Mouse (Mus musculus): ENCODE results near the gene Fxyd4. TPM values are rescaled to one million over a fixed set of nuclear protein-coding genes. Genes with fewer than 3 reads are reported as not detected.
A peak's percentile ranks its signal among the peaks of the same experiment; 100 is the strongest.

The Fxyd4 gene
- total and polyA plus RNA-seq, 3 experiments, result not detected

DNA sequence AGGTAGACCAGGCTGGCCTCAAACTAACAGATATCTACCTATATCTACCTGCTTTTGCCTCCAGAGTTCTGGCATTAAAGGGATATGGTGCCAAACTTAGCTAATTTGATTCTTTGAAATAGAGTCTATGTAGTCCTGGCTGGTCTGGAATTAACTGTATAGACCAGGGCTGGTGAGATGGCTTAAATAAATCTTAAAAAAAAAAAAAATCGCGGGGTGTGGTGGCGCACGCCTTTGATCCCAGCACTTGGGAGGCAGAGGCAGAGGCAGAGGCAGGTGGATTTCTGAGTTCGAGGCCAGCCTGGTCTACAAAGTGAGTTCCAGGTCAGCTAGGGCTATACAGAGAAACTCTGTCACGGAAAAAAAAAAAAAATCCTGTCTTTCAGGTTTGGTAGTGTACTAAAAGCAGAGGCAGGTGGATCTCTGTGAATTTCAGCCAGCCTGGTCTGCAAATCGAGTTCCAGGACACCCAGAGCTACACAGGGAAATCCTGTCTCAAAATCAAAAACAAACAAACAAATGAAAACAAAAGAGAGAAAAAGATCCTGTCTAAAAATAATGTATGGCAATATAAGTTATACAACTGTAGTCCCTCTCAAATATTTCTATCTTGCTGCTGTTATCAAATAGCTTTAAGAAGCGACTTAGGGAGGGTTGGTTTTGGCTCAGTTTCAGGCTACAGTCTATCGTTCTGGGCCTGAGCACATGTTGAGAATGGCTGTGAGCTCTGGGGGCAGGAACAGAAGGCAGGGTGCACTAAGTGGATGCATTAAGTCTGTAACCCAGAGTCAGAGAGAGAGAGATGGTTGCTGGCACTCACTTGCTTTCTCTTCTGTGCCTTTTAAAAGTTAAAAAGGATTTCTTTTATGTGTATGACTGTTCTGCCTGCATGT, 35.7 kb downstream of the Fxyd4 start:
- H3K9ac ChIP-seq (ENCODE audit: insufficient read depth, low read depth), result peak overlapping the region; percentile 88
- no peak overlapping the region for H3K27ac ChIP-seq (ENCODE audit: insufficient read depth, low read depth)
- peaks cover 9 to 30% of the 10 kb centered on the region in 2 experiments; a peak in 3 of 4 replicates for H3K4me1 ChIP-seq (ENCODE audit: control insufficient read depth in 1 of 2, insufficient read depth in 2 of 2)
- peaks cover 0 to 5% of the 10 kb centered on the region in 2 experiments for H3K36me3 ChIP-seq (replicated peaks in 1 of 2; ENCODE audit: control insufficient read depth in 1 of 2, insufficient read depth in 1 of 2, low read length in 1 of 2)
- TF ChIP-seq ZNF384 (IDR thresholded peaks at IDR 0.05; ENCODE audit: low read depth, low read length), result peak; percentile 64
- 0 out of 2 replicates have a peak, but pooled peaks have one; percentile 22 for TF ChIP-seq MAX (IDR thresholded peaks at IDR 0.05; ENCODE audit: low read length)
- 0 out of 2 replicates have a peak, but pooled peaks have one; percentile 51 for TF ChIP-seq CHD1 (IDR thresholded peaks at IDR 0.05; ENCODE audit: low read depth, low read length)
- peak; percentile 70 for TF ChIP-seq MYC (IDR thresholded peaks at IDR 0.05; ENCODE audit: low read depth, low read length)
- TF ChIP-seq ZKSCAN1 (IDR thresholded peaks at IDR 0.05; ENCODE audit: borderline replicate concordance, low read depth, low read length), result no peak
- H3K79me2 ChIP-seq (replicated peaks; ENCODE audit: control insufficient read depth, extremely low read depth, insufficient read depth, poor library complexity, severe bottlenecking), result peaks cover 54% of the 10 kb centered on the region
- H3K4me2 ChIP-seq (ENCODE audit: insufficient read depth, low read depth, poor library complexity, severe bottlenecking), result peak overlapping the region; percentile 98
- DNase-seq (ENCODE audit: extremely low read depth), result no peak
- peak overlapping the region in 2 of 3 experiments; percentile 61 to 88 for H3K4me3 ChIP-seq (replicated peaks in 1 of 3; ENCODE audit: low read depth in 2 of 3, low read length in 2 of 3, poor library complexity in 1 of 3)
- no peaks in the 10 kb centered on the region for H3K9me3 ChIP-seq (replicated peaks; ENCODE audit: low read length)
- dilution Hi-C loops (cut with MboI; ENCODE audit: extremely low pct_ligation_motif_present, extremely low pct_unique_long_range_greater_than_20kb, low sequenced_read_pairs), result no loop called here
- in situ Hi-C loops (cut with MboI; ENCODE audit: low pct_ligation_motif_present, low pct_unique_long_range_greater_than_20kb, low sequenced_read_pairs), result no loop called here
- H3K27me3 ChIP-seq (replicated peaks), result no peaks in the 10 kb centered on the region

DNA sequence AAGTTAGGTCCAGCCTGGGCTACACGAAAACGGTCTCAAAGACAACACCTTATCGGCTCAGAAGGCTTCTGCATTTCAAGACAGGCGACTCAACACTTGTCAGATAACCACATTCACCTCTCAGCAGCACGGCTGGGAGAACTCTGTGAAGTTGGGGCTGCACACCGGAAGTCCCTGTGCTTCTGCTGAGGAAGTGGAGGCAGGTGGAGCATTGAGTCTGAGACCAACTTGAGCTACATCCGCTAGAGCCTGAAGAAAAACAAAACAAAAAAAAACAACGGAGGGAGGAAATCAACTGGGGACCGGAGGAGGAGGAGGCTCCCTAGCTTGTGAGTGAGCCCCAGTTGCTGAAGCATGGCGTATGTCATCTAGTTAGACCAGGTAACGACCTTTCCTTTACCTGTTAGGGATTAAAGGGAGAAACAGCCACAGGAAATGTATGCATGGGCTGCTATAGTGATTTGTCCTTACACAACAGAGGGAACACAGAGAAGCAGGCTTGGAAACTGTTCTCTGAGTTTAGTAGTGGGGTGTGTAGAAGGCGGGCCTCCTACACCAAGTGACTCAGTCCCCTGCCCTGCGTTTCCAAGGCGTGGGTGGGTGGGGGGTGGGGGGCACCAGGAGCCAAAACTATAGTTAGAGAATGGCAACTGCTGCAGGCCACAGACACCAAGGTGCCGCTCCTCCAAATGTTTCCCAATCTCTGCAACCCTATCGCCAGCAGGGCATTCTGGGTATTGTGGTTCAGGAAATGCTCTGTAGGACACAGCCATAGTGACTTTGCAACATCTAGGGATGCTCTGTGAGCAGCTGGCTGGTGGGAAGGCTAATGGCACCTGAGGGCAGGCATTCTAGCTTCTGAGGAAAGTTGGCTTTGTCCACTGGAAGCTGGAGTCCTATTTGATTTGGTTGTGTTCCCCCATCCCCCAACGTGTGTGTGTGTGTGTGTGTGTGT, 37.1 kb downstream of the Fxyd4 start, which contains the start of gene Hnrnpf:
TSS of gene Hnrnpf (plus strand) at position 199 of the 955 bp plus-strand sequence.
- Histone ChIP-seq H3K27me3 (replicated peaks) (no peaks in the 10 kb centered on the region), H3K4me3 (replicated peaks in 1 of 3; ENCODE audit: low read depth in 2 of 3, low read length in 2 of 3, poor library complexity in 1 of 3) (peak within 1 kb of the TSS; percentile 61 to 88 (median 79)), H3K79me2 (replicated peaks; ENCODE audit: control insufficient read depth, extremely low read depth, insufficient read depth, poor library complexity, severe bottlenecking) (peaks cover 44% of the 10 kb centered on the region), H3K4me1 (ENCODE audit: control insufficient read depth in 1 of 2, insufficient read depth in 2 of 2) (peaks cover 9 to 30% of the 10 kb centered on the region in 2 experiments; a peak in 3 of 4 replicates), H3K36me3 (replicated peaks in 1 of 2; ENCODE audit: control insufficient read depth in 1 of 2, insufficient read depth in 1 of 2, low read length in 1 of 2) (peaks cover 0 to 5% of the 10 kb centered on the region in 2 experiments), H3K9me3 (replicated peaks; ENCODE audit: low read length) (no peaks in the 10 kb centered on the region), H3K4me2 (ENCODE audit: insufficient read depth, low read depth, poor library complexity, severe bottlenecking) (peak within 1 kb of the TSS; percentile 98), H3K9ac (ENCODE audit: insufficient read depth, low read depth) (peak within 1 kb of the TSS; percentile 88), H3K27ac (ENCODE audit: insufficient read depth, low read depth) (peak within 1 kb of the TSS; percentile 89)
- DNase-seq (ENCODE audit: extremely low read depth), result peak; percentile 86
- dilution Hi-C loops (cut with MboI; ENCODE audit: extremely low pct_ligation_motif_present, extremely low pct_unique_long_range_greater_than_20kb, low sequenced_read_pairs) (no loop called here), in situ Hi-C loops (cut with MboI; ENCODE audit: low pct_ligation_motif_present, low pct_unique_long_range_greater_than_20kb, low sequenced_read_pairs) (no loop called here)
- 0 out of 2 replicates have a peak, but pooled peaks have one; percentile 50 for TF ChIP-seq KAT2A (IDR thresholded peaks at IDR 0.05; ENCODE audit: insufficient replicate concordance, low read length)
- peak; percentile 66 for TF ChIP-seq ZNF384 (IDR thresholded peaks at IDR 0.05; ENCODE audit: low read depth, low read length)
- TF ChIP-seq USF1 (IDR thresholded peaks at IDR 0.05; ENCODE audit: low read depth, low read length), result no peak
- TF ChIP-seq ZMIZ1 (IDR thresholded peaks at IDR 0.05; ENCODE audit: low read depth, low read length), result peak; percentile 55; the same call in 1 of the 2 replicates
- no peak for TF ChIP-seq JUN (IDR thresholded peaks at IDR 0.05; ENCODE audit: insufficient read depth, low read depth, low read length)
- no peak for TF ChIP-seq PAX5 (IDR thresholded peaks at IDR 0.05; ENCODE audit: low read length)
- peak; percentile 51 for TF ChIP-seq SIN3A (IDR thresholded peaks at IDR 0.05; ENCODE audit: low read length)
- peak; percentile 31; the same call in 1 of the 2 replicates for TF ChIP-seq EP300 (IDR thresholded peaks at IDR 0.05; ENCODE audit: low read length)
- TF ChIP-seq UBTF (IDR thresholded peaks at IDR 0.05; ENCODE audit: low read depth, low read length), result no peak
- TF ChIP-seq SMC3 (IDR thresholded peaks at IDR 0.05; ENCODE audit: low read depth, low read length), result no peak
- TF ChIP-seq CHD2 (IDR thresholded peaks at IDR 0.05; ENCODE audit: low read length), result peak; percentile 39
- TF ChIP-seq POLR2A (IDR thresholded peaks at IDR 0.05; ENCODE audit: low read depth, low read length), result peak; percentile 51
- no peak for TF ChIP-seq RAD21 (IDR thresholded peaks at IDR 0.05; ENCODE audit: low read depth, low read length)
- TF ChIP-seq CHD1 (IDR thresholded peaks at IDR 0.05; ENCODE audit: low read depth, low read length), result no peak
- peak; percentile 17; the same call in 1 of the 2 replicates for TF ChIP-seq IRF4 (IDR thresholded peaks at IDR 0.05; ENCODE audit: low read depth, low read length)
- no peak for TF ChIP-seq E2F4 (IDR thresholded peaks at IDR 0.05; ENCODE audit: insufficient replicate concordance, low read depth, low read length)
- no peak for TF ChIP-seq MAZ (IDR thresholded peaks at IDR 0.05; ENCODE audit: low read depth, low read length)
- TF ChIP-seq NELFE (IDR thresholded peaks at IDR 0.05; ENCODE audit: low read depth, low read length), result peak; percentile 71; the same call in 1 of the 2 replicates
- no peak for TF ChIP-seq BHLHE40 (IDR thresholded peaks at IDR 0.05; ENCODE audit: low read depth, low read length)
- no peak for TF ChIP-seq ZKSCAN1 (IDR thresholded peaks at IDR 0.05; ENCODE audit: borderline replicate concordance, low read depth, low read length)
- no peak for TF ChIP-seq ZC3H11A (IDR thresholded peaks at IDR 0.05; ENCODE audit: low read depth, low read length)
- peak; percentile 35; the same call in 1 of the 2 replicates for TF ChIP-seq NRF1 (IDR thresholded peaks at IDR 0.05; ENCODE audit: low read depth, low read length)
- no peak; the same call in 1 of the 2 replicates for TF ChIP-seq RCOR1 (conservative IDR thresholded peaks at IDR 0.05; ENCODE audit: low read depth, low read length)
- no peak for TF ChIP-seq JUND (conservative IDR thresholded peaks at IDR 0.05; ENCODE audit: low read depth, low read length)
- peak; percentile 79 for TF ChIP-seq TCF12 (IDR thresholded peaks at IDR 0.05; ENCODE audit: low read depth, low read length)

All from CH12.LX (cell line).